Mouse (Mus musculus) CH12.LX (cell line): ENCODE data around the gene Pcmt1. TPM values are rescaled to one million over a fixed set of nuclear protein-coding genes. Genes with fewer than 3 reads are reported as not detected.

Source experiments
- DNase-seq: peaks from one replicate; pipeline ENCODE4 v3.0.0-alpha.2; 2013; ENCODE audit errors: extremely low read depth
- H3K27ac ChIP-seq: 2 replicates; pipeline ENCODE4 v1.5.1; 2012; ENCODE audit warnings: low read depth, mild to moderate bottlenecking, control low read depth, moderate library complexity; ENCODE audit not compliant: insufficient read depth
- H3K27me3 ChIP-seq: replicated peaks from 2 replicates; pipeline ENCODE3; 2012; ENCODE audit warnings: inconsistent platforms
- H3K36me3 ChIP-seq, 2 experiments: replicated peaks in 1 of 2; 2 replicates each; pipeline versions ENCODE3 to v1.6.1; 2012; ENCODE audit warnings: inconsistent platforms in 1 of 2, low read length in 1 of 2, mild to moderate bottlenecking in 1 of 2, mixed read lengths in 1 of 2, moderate library complexity in 1 of 2; ENCODE audit not compliant: control insufficient read depth in 1 of 2, insufficient read depth in 1 of 2
- H3K4me1 ChIP-seq, 2 experiments: 2 replicates each; pipeline ENCODE4 v1.6.1; 2012; ENCODE audit warnings: inconsistent platforms in 1 of 2, moderate library complexity in 1 of 2; ENCODE audit not compliant: insufficient read depth in 2 of 2, control insufficient read depth in 1 of 2
- H3K4me2 ChIP-seq: 2 replicates; pipeline ENCODE4 v1.6.1; 2012; ENCODE audit warnings: low read depth, mild to moderate bottlenecking, control low read depth; ENCODE audit not compliant: poor library complexity, insufficient read depth, severe bottlenecking
- H3K4me3 ChIP-seq, 3 experiments: fragments of 150-350 bp in 1 of 3; sonication (generic) in 1 of 3; replicated peaks in 1 of 3; 2 replicates each; pipeline versions ENCODE3 to v1.5.1; 2011 to 2012; ENCODE audit warnings: low read depth in 2 of 3, low read length in 2 of 3, mild to moderate bottlenecking in 2 of 3, moderate library complexity in 2 of 3, control low read depth in 1 of 3, improper control_type of control experiment in 1 of 3, inconsistent platforms in 1 of 3, mixed read lengths in 1 of 3; ENCODE audit not compliant: poor library complexity in 1 of 3
- H3K79me2 ChIP-seq: replicated peaks from 2 replicates; pipeline ENCODE4 v1.6.1; 2012; ENCODE audit warnings: mild to moderate bottlenecking, moderate library complexity; ENCODE audit not compliant: control insufficient read depth, poor library complexity, insufficient read depth, severe bottlenecking; ENCODE audit errors: extremely low read depth
- H3K9ac ChIP-seq: 2 replicates; pipeline ENCODE4 v1.6.1; 2012; ENCODE audit warnings: low read depth, mild to moderate bottlenecking, control low read depth, moderate library complexity; ENCODE audit not compliant: insufficient read depth
- H3K9me3 ChIP-seq: replicated peaks from 2 replicates; pipeline ENCODE3; 2012; ENCODE audit warnings: low read length, inconsistent platforms, mixed read lengths
- CTCF ChIP-seq, 2 experiments: IDR thresholded peaks in 1 of 2; conservative IDR thresholded peaks in 1 of 2; 2 replicates each; pipeline ENCODE4 v1.5.1; 2011 to 2012; ENCODE audit warnings: low read depth in 2 of 2, low read length in 2 of 2, improper control_type of control experiment in 1 of 2, inconsistent platforms in 1 of 2, mild to moderate bottlenecking in 1 of 2, moderate library complexity in 1 of 2
- ELF1 ChIP-seq: IDR thresholded peaks from 2 replicates; pipeline ENCODE4 v1.6.1; 2014; ENCODE audit warnings: low read depth, mild to moderate bottlenecking, inconsistent platforms, low read length, improper control_type of control experiment
- ETS1 ChIP-seq: conservative IDR thresholded peaks from 2 replicates; pipeline ENCODE4 v1.6.1; 2012; ENCODE audit warnings: low read depth, mild to moderate bottlenecking, inconsistent platforms, low read length, improper control_type of control experiment, moderate library complexity
- HCFC1 ChIP-seq: IDR thresholded peaks from 2 replicates; pipeline ENCODE4 v1.6.1; 2012; ENCODE audit warnings: low read depth, mild to moderate bottlenecking, inconsistent platforms, low read length, improper control_type of control experiment
- IRF4 ChIP-seq: IDR thresholded peaks from 2 replicates; pipeline ENCODE4 v1.6.1; 2014; ENCODE audit warnings: low read depth, mild to moderate bottlenecking, inconsistent platforms, low read length, improper control_type of control experiment
- JUND ChIP-seq: conservative IDR thresholded peaks from 2 replicates; pipeline ENCODE4 v1.6.1; 2011; ENCODE audit warnings: low read depth, low read length, improper control_type of control experiment
- KAT2A ChIP-seq: IDR thresholded peaks from 2 replicates; pipeline ENCODE4 v1.6.1; 2012; ENCODE audit warnings: low read length, improper control_type of control experiment, inconsistent platforms; ENCODE audit not compliant: insufficient replicate concordance
- MAX ChIP-seq: IDR thresholded peaks from 2 replicates; pipeline ENCODE4 v1.6.1; 2011; ENCODE audit warnings: low read length, improper control_type of control experiment
- MAZ ChIP-seq: IDR thresholded peaks from 2 replicates; pipeline ENCODE4 v1.6.1; 2012; ENCODE audit warnings: low read depth, mild to moderate bottlenecking, inconsistent platforms, low read length, improper control_type of control experiment, moderate library complexity
- MXI1 ChIP-seq: IDR thresholded peaks from 2 replicates; pipeline ENCODE4 v1.6.1; 2011; ENCODE audit warnings: mild to moderate bottlenecking, low read depth, low read length, improper control_type of control experiment
- MYC ChIP-seq: IDR thresholded peaks from 2 replicates; pipeline ENCODE4 v1.6.1; 2011; ENCODE audit warnings: low read depth, mild to moderate bottlenecking, improper control_type of control experiment, low read length
- NELFE ChIP-seq: IDR thresholded peaks from 2 replicates; pipeline ENCODE4 v1.6.1; 2011; ENCODE audit warnings: low read depth, low read length, improper control_type of control experiment
- NRF1 ChIP-seq: IDR thresholded peaks from 2 replicates; pipeline ENCODE4 v1.6.1; 2014; ENCODE audit warnings: low read depth, mild to moderate bottlenecking, inconsistent platforms, low read length, improper control_type of control experiment, moderate library complexity
- PAX5 ChIP-seq: IDR thresholded peaks from 2 replicates; pipeline ENCODE4 v1.6.1; 2012; ENCODE audit warnings: low read length, inconsistent platforms, mixed read lengths
- POLR2A ChIP-seq: IDR thresholded peaks from 2 replicates; pipeline ENCODE4 v1.6.1; 2011; ENCODE audit warnings: low read depth, mild to moderate bottlenecking, improper control_type of control experiment, low read length
- POLR2AphosphoS2 ChIP-seq: IDR thresholded peaks from 2 replicates; pipeline ENCODE4 v1.6.1; 2011; ENCODE audit warnings: low read depth, low read length, improper control_type of control experiment
- RAD21 ChIP-seq: IDR thresholded peaks from 2 replicates; pipeline ENCODE4 v1.6.1; 2011; ENCODE audit warnings: low read depth, mild to moderate bottlenecking, low read length, improper control_type of control experiment, moderate library complexity
- SIN3A ChIP-seq: IDR thresholded peaks from 2 replicates; pipeline ENCODE4 v1.6.1; 2012; ENCODE audit warnings: low read length, improper control_type of control experiment, inconsistent platforms
- TCF12 ChIP-seq: IDR thresholded peaks from 2 replicates; pipeline ENCODE4 v1.6.1; 2014; ENCODE audit warnings: low read depth, mild to moderate bottlenecking, inconsistent platforms, low read length, improper control_type of control experiment
- UBTF ChIP-seq: IDR thresholded peaks from 2 replicates; pipeline ENCODE4 v1.6.1; 2012; ENCODE audit warnings: low read depth, mild to moderate bottlenecking, inconsistent platforms, low read length, improper control_type of control experiment, moderate library complexity
- ZMIZ1 ChIP-seq: IDR thresholded peaks from 2 replicates; pipeline ENCODE4 v1.6.1; 2012; ENCODE audit warnings: low read depth, mild to moderate bottlenecking, inconsistent platforms, low read length, improper control_type of control experiment
- dilution Hi-C: fragments of 300-500 bp; cut with MboI; formaldehyde crosslinking; loops from 2 replicates; pipeline ENCODE4 v1.14.3; 2020; ENCODE audit warnings: low sequenced_read_pairs; ENCODE audit not compliant: extremely low pct_unique_long_range_greater_than_20kb, extremely low pct_ligation_motif_present
- in situ Hi-C: fragments of 300-500 bp; cut with MboI; formaldehyde crosslinking; loops from 3 replicates; pipeline ENCODE4 v1.14.3; 2019; ENCODE audit warnings: low sequenced_read_pairs, low pct_ligation_motif_present, low pct_unique_long_range_greater_than_20kb, mixed read lengths
- polyA plus RNA-seq: library from polyadenylated mRNA; unstranded; fragments of >175 nt; gene quantifications from 2 replicates; pipeline ENCODE4 v1.2.1, GENCODE M21; 2012; ENCODE audit warnings: low read depth; ENCODE audit not compliant: insufficient read length
- total RNA-seq, 2 experiments: library from RNA; depleted of rRNA; stranded (reverse); fragments of 300-350 nt in 1 of 2; fragments of >200 nt in 1 of 2; gene quantifications; 2 replicates each; pipeline ENCODE4 v1.2.3; 2012 to 2014

Gene Pcmt1
- total RNA-seq (2012; rRNA removed) (44.4 and 53.7 TPM in 2 replicates), total RNA-seq (2014; rRNA removed) (62.2 and 64.5 TPM in 2 replicates), polyA plus RNA-seq (56.5 and 58.2 TPM in 2 replicates)

GRCm38 (mm10) chr10:7680731-7681301, at the start of gene Pcmt1, which contains the start of gene Lats1:
Pcmt1 (minus strand) TSS chr10:7681136.
Lats1 (plus strand) TSS chr10:7681214.
- H3K4me1 ChIP-seq: peaks cover 9 to 43% of the 10 kb centered on the region in 2 experiments
- peaks cover 24 to 55% of the 10 kb centered on the region in 2 experiments for H3K36me3 ChIP-seq

GRCm38 (mm10) chr10:7727011-7727410, 46.1 kb upstream of the Pcmt1 start:
- no peaks in the 10 kb centered on the region for H3K27me3 ChIP-seq
- peaks cover 2 to 41% of the 10 kb centered on the region in 2 experiments; a peak in 3 of 4 replicates for H3K4me1 ChIP-seq
- H3K4me3 ChIP-seq: peak overlapping the region; percentile 50 to 97 (median 53)
- dilution Hi-C loops (no loop called here), in situ Hi-C loops (no loop called here)
- peaks cover 43% of the 10 kb centered on the region for H3K79me2 ChIP-seq
- peak overlapping the region; percentile 99 for H3K4me2 ChIP-seq
- DNase-seq: peak; percentile 9
- H3K9me3 ChIP-seq: no peaks in the 10 kb centered on the region
- H3K9ac ChIP-seq: peak overlapping the region; percentile 84
- peaks cover 0 to 14% of the 10 kb centered on the region in 2 experiments for H3K36me3 ChIP-seq
- no peak overlapping the region for H3K27ac ChIP-seq
- TF ChIP-seq POLR2A (no peak), ETS1 (peak; percentile 40; the same call in 1 of the 2 replicates), MXI1 (no peak)

More at GRCm38 (mm10) chr10:7680731-7681301, at the start of gene Pcmt1, which contains the start of gene Lats1:
- H3K9me3 ChIP-seq: peaks cover 3% of the 10 kb centered on the region
- H3K4me3 ChIP-seq: peak within 1 kb of the TSS; percentile 80 to 99 (median 98)
- peaks cover 82% of the 10 kb centered on the region for H3K79me2 ChIP-seq
- H3K9ac ChIP-seq: peak within 1 kb of the TSS; percentile 90
- peak within 1 kb of the TSS; percentile 74 for H3K27ac ChIP-seq
- in situ Hi-C loops: no loop called here
- H3K27me3 ChIP-seq: no peaks in the 10 kb centered on the region
- DNase-seq: peak; percentile 64
- peak; percentile 81; the same call in 1 of the 2 replicates for TF ChIP-seq ZMIZ1
- TF ChIP-seq POLR2AphosphoS2: 0 out of 2 replicates have a peak, but pooled peaks have one; percentile 70
- TF ChIP-seq MYC: 0 out of 2 replicates have a peak, but pooled peaks have one; percentile 27
- TF ChIP-seq UBTF: no peak; the same call in 1 of the 2 replicates
- peak; percentile 90 for TF ChIP-seq TCF12
- TF ChIP-seq MAZ: peak; percentile 57; the same call in 1 of the 2 replicates
- TF ChIP-seq ELF1: peak; percentile 71
- peak; percentile 43; the same call in 1 of the 2 replicates for TF ChIP-seq SIN3A
- TF ChIP-seq CTCF (conservative IDR thresholded peaks at IDR 0.05 in 1 of 2, IDR thresholded peaks at IDR 0.05 in 1 of 2; ENCODE audit: low read depth in 2 of 2, low read length in 2 of 2): no peak
- TF ChIP-seq NELFE: peak; percentile 94
- no peak for TF ChIP-seq JUND
- TF ChIP-seq MXI1: peak; percentile 68; the same call in 1 of the 2 replicates
- TF ChIP-seq HCFC1: peak; percentile 83
- peak; percentile 54; the same call in 1 of the 2 replicates for TF ChIP-seq KAT2A
- no peak for TF ChIP-seq RAD21
- TF ChIP-seq IRF4: no peak
- TF ChIP-seq POLR2A: peak; percentile 96
- TF ChIP-seq NRF1: peak; percentile 51; the same call in 1 of the 2 replicates
- TF ChIP-seq MAX: peak; percentile 49; the same call in 1 of the 2 replicates
- TF ChIP-seq PAX5: no peak
- dilution Hi-C loops: no loop called here
- H3K4me2 ChIP-seq: peak within 1 kb of the TSS; percentile 87
